Mouse (Mus musculus) thymus, adult 2 months (tissue): ENCODE results near the gene Nucks1.

Experiments
- CTCF ChIP-seq: fragments of 200-500 bp; IDR thresholded peaks from 2 replicates; pipeline ENCODE4 v1.5.1; 2012; ENCODE audit warnings: mild to moderate bottlenecking, control low read depth, low read length, moderate library complexity, borderline replicate concordance; ENCODE audit not compliant: control insufficient read depth, poor library complexity, insufficient read depth; ENCODE audit errors: extremely low read depth
- POLR2A ChIP-seq: fragments of 200-500 bp; IDR thresholded peaks from 2 replicates; pipeline ENCODE4 v1.6.1; 2012; ENCODE audit warnings: mild to moderate bottlenecking, low read length, control low read depth, moderate library complexity; ENCODE audit not compliant: control insufficient read depth, poor library complexity, insufficient read depth; ENCODE audit errors: extremely low read depth

DNA sequence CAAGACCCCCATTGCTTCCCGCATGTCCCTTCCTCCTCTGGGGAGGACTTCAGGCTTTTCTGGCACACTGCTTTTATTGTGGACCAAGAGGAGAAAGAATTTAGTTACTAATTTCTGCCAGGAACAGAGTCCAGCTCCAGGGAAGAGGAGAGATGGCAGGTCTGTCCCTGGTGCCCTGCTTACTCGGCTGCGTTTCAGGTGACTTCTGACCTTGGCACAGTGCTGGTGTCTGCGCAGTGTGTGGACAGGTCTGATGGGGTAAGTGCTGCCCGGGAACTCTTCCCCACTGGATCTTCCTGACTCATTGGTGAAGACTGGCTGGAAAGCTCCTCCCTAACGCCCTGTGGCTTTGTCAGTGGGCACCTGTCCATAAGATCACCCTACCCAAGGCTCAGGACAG, 58.6 kb downstream of the Nucks1 start:
- TF ChIP-seq CTCF (no peak), POLR2A (no peak)
